Mouse (Mus musculus): ENCODE measurements around the gene Tspan1. TPM values are rescaled to one million over a fixed set of nuclear protein-coding genes. Genes with fewer than 3 reads are reported as not detected.

Tspan1 gene
- polyA plus RNA-seq, 1 experiment from 2014 or later: 16.5 TPM

GRCm38 (mm10) chr4:116198422-116198821 lies 31.0 kb upstream of the Tspan1 start:
- Histone ChIP-seq H3K4me2 (ENCODE audit: low read length) (no peak overlapping the region), H3K27ac (no peak overlapping the region), H3K9me3 (replicated peaks; ENCODE audit: low read length) (no peaks in the 10 kb centered on the region), H3K4me1 (replicated peaks; ENCODE audit: insufficient read depth, low read length) (no peaks in the 10 kb centered on the region), H3K36me3 (ENCODE audit: insufficient read depth, low read length) (no peaks in the 10 kb centered on the region), H3K9ac (ENCODE audit: low read depth, low read length) (no peak overlapping the region), H3K4me3 (replicated peaks; ENCODE audit: low read depth, low read length) (no peak overlapping the region), H3K27me3 (ENCODE audit: insufficient read depth, low read length) (no peaks in the 10 kb centered on the region)
- 77% methylated on average over 2 of the region's 2 CpGs for WGBS
- ATAC-seq (replicated peaks; ENCODE audit: low FRiP score, low read depth) (no peak), DNase-seq (ENCODE audit: low spot score) (no peak)
- TF ChIP-seq CTCF (IDR thresholded peaks at IDR 0.05; ENCODE audit: low read depth): peak; percentile 48

- ATAC-seq (replicated peaks; ENCODE audit: low FRiP score, low read depth) (no peak), DNase-seq (ENCODE audit: low spot score) (no peak)
- 71% methylated on average over 9 of the region's 9 CpGs for WGBS
- no peak overlapping the region for H3K4me2 ChIP-seq (ENCODE audit: low read length)
- no peak overlapping the region for H3K27ac ChIP-seq
- H3K9me3 ChIP-seq (replicated peaks; ENCODE audit: low read length): no peaks in the 10 kb centered on the region
- H3K36me3 ChIP-seq (ENCODE audit: insufficient read depth, low read length): no peaks in the 10 kb centered on the region
- H3K9ac ChIP-seq (ENCODE audit: low read depth, low read length): no peak overlapping the region
- H3K27me3 ChIP-seq (ENCODE audit: insufficient read depth, low read length): no peaks in the 10 kb centered on the region
- no peak for TF ChIP-seq CTCF (IDR thresholded peaks at IDR 0.05; ENCODE audit: low read depth)
- no peak overlapping the region for H3K4me3 ChIP-seq (replicated peaks; ENCODE audit: low read depth, low read length)
- no peaks in the 10 kb centered on the region for H3K4me1 ChIP-seq (replicated peaks; ENCODE audit: insufficient read depth, low read length)
Measured at GRCm38 (mm10) chr4:116193583-116194383, 26.4 kb upstream of the Tspan1 start.

- Histone ChIP-seq H3K4me2 (ENCODE audit: low read length) (no peak overlapping the region), H3K36me3 (ENCODE audit: insufficient read depth, low read length) (no peaks in the 10 kb centered on the region), H3K27ac (no peak overlapping the region), H3K4me1 (replicated peaks; ENCODE audit: insufficient read depth, low read length) (no peaks in the 10 kb centered on the region), H3K9ac (ENCODE audit: low read depth, low read length) (no peak overlapping the region), H3K9me3 (replicated peaks; ENCODE audit: low read length) (no peaks in the 10 kb centered on the region), H3K4me3 (replicated peaks; ENCODE audit: low read depth, low read length) (no peak overlapping the region), H3K27me3 (ENCODE audit: insufficient read depth, low read length) (no peaks in the 10 kb centered on the region)
- TF ChIP-seq CTCF (IDR thresholded peaks at IDR 0.05; ENCODE audit: low read depth): no peak
- ATAC-seq (replicated peaks; ENCODE audit: low FRiP score, low read depth) (no peak), DNase-seq (ENCODE audit: low spot score) (peak; percentile 46)
- WGBS: 26% methylated on average over 4 of the region's 4 CpGs
Measured at GRCm38 (mm10) chr4:116192286-116192835, 25.0 kb upstream of the Tspan1 start.

- Histone ChIP-seq H3K9ac (ENCODE audit: low read depth, low read length) (no peak overlapping the region), H3K4me1 (replicated peaks; ENCODE audit: insufficient read depth, low read length) (0 out of 2 replicates have a peak, but pooled peaks cover 7% of the 10 kb centered on the region), H3K4me2 (ENCODE audit: low read length) (no peak overlapping the region), H3K9me3 (replicated peaks; ENCODE audit: low read length) (no peaks in the 10 kb centered on the region), H3K4me3 (replicated peaks; ENCODE audit: low read depth, low read length) (no peak overlapping the region), H3K36me3 (ENCODE audit: insufficient read depth, low read length) (no peaks in the 10 kb centered on the region), H3K27ac (no peak overlapping the region), H3K27me3 (ENCODE audit: insufficient read depth, low read length) (no peaks in the 10 kb centered on the region; the same call in 1 of the 2 replicates)
- no peak for ATAC-seq (replicated peaks; ENCODE audit: low FRiP score, low read depth)
- no peak for DNase-seq (ENCODE audit: low spot score)
- no peak for TF ChIP-seq CTCF (IDR thresholded peaks at IDR 0.05; ENCODE audit: low read depth)
- 81% methylated on average over 4 of the region's 4 CpGs for WGBS
Measured at GRCm38 (mm10) chr4:116185083-116185482, 17.7 kb upstream of the Tspan1 start.

DNA sequence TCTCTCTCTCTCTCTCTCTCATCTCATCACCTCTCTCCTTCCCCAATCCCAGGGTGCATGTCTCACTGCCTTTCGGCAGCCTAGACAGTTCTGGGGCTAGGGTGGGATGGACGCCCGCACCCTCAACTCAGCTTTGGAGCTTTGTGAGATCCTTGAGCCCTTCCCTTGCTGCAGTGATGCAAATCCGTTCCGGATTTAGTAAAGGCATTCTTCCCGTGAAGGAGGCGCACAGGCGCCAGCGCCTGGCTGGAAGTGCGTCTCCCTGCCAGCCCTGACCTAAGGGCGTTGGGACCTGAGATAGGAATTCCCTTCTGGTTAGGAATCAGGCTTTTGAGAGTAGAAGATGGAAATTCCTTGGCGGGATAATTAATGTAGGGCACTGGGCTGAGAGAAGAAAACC lies 15.3 kb upstream of the Tspan1 start:
- peak overlapping the region; percentile 36 for H3K4me2 ChIP-seq (ENCODE audit: low read length)
- WGBS: 8% methylated on average over 12 of the region's 12 CpGs
- no peak for ATAC-seq (replicated peaks; ENCODE audit: low FRiP score, low read depth)

DNA sequence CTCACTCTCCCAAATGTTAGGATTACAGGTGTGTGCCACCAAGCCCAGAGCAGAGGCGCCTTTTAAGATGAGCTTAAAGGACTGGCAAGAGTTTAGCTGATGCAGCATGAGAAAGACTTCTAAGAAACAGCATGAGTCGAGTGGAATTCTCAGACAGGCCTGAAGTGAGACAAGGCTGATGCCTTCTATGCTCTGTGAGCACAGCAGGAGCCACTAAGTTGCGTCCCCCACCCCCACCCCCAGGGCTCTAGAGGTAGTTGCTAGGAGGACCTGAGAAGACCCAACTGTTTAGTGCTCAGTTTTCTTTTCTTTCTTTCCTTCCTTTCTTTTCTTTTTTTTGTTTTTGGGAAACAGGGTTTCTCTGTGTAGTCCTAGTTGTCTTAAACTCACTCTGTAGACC lies 14.7 kb upstream of the Tspan1 start:
- no peak for ATAC-seq (replicated peaks; ENCODE audit: low FRiP score, low read depth)
- no peak overlapping the region for H3K4me3 ChIP-seq (replicated peaks; ENCODE audit: low read depth, low read length)
- no peaks in the 10 kb centered on the region for H3K36me3 ChIP-seq (ENCODE audit: insufficient read depth, low read length)
- 60% methylated on average over 3 of the region's 3 CpGs for WGBS
- H3K9me3 ChIP-seq (replicated peaks; ENCODE audit: low read length): no peaks in the 10 kb centered on the region
- no peak for TF ChIP-seq CTCF (IDR thresholded peaks at IDR 0.05; ENCODE audit: low read depth)
- H3K27ac ChIP-seq: no peak overlapping the region
- DNase-seq (ENCODE audit: low spot score): no peak
- H3K4me2 ChIP-seq (ENCODE audit: low read length): no peak overlapping the region
- H3K4me1 ChIP-seq (replicated peaks; ENCODE audit: insufficient read depth, low read length): peaks cover 13% of the 10 kb centered on the region; the same call in 1 of the 2 replicates
- H3K9ac ChIP-seq (ENCODE audit: low read depth, low read length): no peak overlapping the region
- H3K27me3 ChIP-seq (ENCODE audit: insufficient read depth, low read length): no peaks in the 10 kb centered on the region; the same call in 1 of the 2 replicates

More for the DNA sequence above, 15.3 kb upstream of the Tspan1 start:
- H3K27ac ChIP-seq: peak overlapping the region; percentile 64
- H3K4me3 ChIP-seq (replicated peaks; ENCODE audit: low read depth, low read length): no peak overlapping the region
- 0 out of 2 replicates have a peak overlapping the region, but pooled peaks have one; percentile 4 for H3K9ac ChIP-seq (ENCODE audit: low read depth, low read length)
- no peaks in the 10 kb centered on the region for H3K36me3 ChIP-seq (ENCODE audit: insufficient read depth, low read length)
- TF ChIP-seq CTCF (IDR thresholded peaks at IDR 0.05; ENCODE audit: low read depth): no peak
- H3K4me1 ChIP-seq (replicated peaks; ENCODE audit: insufficient read depth, low read length): 0 out of 2 replicates have a peak, but pooled peaks cover 7% of the 10 kb centered on the region
- H3K9me3 ChIP-seq (replicated peaks; ENCODE audit: low read length): no peaks in the 10 kb centered on the region
- H3K27me3 ChIP-seq (ENCODE audit: insufficient read depth, low read length): no peaks in the 10 kb centered on the region; the same call in 1 of the 2 replicates
- DNase-seq (ENCODE audit: low spot score): peak; percentile 47
